8 mouse cellular contexts compared by ENCODE assay signal in the genomic region with DNA sequence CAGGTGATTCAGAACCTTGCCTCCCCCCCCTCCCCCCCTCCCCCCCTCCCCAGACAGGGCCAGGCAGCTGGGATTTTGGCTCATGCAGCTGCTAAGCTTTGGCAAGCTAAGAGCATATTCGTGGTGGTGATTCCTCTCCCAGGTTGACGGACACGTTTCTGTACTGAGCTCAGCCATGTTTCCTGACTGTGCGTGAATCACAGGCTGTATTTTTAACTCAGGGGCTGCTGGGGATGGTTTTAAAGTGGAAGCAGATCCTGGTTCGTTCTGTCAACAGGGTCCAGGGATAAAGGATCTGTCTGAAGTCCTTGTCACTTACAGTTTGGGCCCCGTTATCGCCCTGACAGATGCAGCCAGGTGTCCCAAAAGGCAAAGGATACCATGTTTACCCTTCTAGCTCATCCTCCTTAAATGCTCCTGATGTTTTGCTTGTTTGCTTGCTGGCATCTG. TPM values are rescaled to one million over a fixed set of nuclear protein-coding genes. Genes with fewer than 3 reads are reported as not detected.
DNase-seq lines count a peak whose midpoint lies in the region; ATAC-seq and TF ChIP-seq lines count a peak whose summit lies in the region.

No protein-coding gene starts in this region.

- no peaks in the 10 kb centered on the region for H3K9me3 ChIP-seq in embryonic facial prominence, embryonic 12.5 days
- no peaks in the 10 kb centered on the region for H3K9me3 ChIP-seq in intestine, embryonic 14.5 days (ENCODE audit: control insufficient read depth, low read length)

- H3K4me1 ChIP-seq in embryonic facial prominence, embryonic 12.5 days, result peaks cover 86% of the 10 kb centered on the region
- H3K4me1 ChIP-seq in intestine, embryonic 14.5 days (replicated peaks; ENCODE audit: control insufficient read depth, insufficient read depth, low read length), result peaks cover 84% of the 10 kb centered on the region
- H3K4me1 ChIP-seq in olfactory bulb, adult 2 months (ENCODE audit: control insufficient read depth, insufficient read depth, low read length), result peaks cover 57% of the 10 kb centered on the region

- no peaks in the 10 kb centered on the region for H3K27me3 ChIP-seq in embryonic facial prominence, embryonic 12.5 days
- no peaks in the 10 kb centered on the region for H3K27me3 ChIP-seq in intestine, embryonic 14.5 days (replicated peaks; ENCODE audit: control insufficient read depth, insufficient read depth, low read length)

- ATAC-seq in embryonic facial prominence, embryonic 12.5 days (ENCODE audit: insufficient number of reproducible peaks, insufficient read depth, low FRiP score, low TSS enrichment), result no peak
- no peak for ATAC-seq in intestine, embryonic 14.5 days (replicated peaks; ENCODE audit: low FRiP score, low TSS enrichment, low read depth)

- TF ChIP-seq POLR2A in olfactory bulb, adult 2 months (IDR thresholded peaks at IDR 0.05; ENCODE audit: insufficient read depth, low read depth, low read length), result no peak

- H3K9ac ChIP-seq in embryonic facial prominence, embryonic 12.5 days, result no peak overlapping the region; the same call in 1 of the 2 replicates
- H3K9ac ChIP-seq in intestine, embryonic 14.5 days (ENCODE audit: low read length), result no peak overlapping the region

- peak overlapping the region; percentile 54 for H3K4me2 ChIP-seq in embryonic facial prominence, embryonic 12.5 days (replicated peaks)
- H3K4me2 ChIP-seq in intestine, embryonic 14.5 days (ENCODE audit: low read length), result no peak overlapping the region

- H3K27ac ChIP-seq in embryonic facial prominence, embryonic 12.5 days, result peak overlapping the region; percentile 99
- H3K27ac ChIP-seq in intestine, embryonic 14.5 days (ENCODE audit: low read depth), result peak overlapping the region; percentile 98
- peak overlapping the region; percentile 100 for H3K27ac ChIP-seq in olfactory bulb, adult 2 months (ENCODE audit: insufficient read depth, low read depth, low read length)

- H3K36me3 ChIP-seq in embryonic facial prominence, embryonic 12.5 days, result no peaks in the 10 kb centered on the region
- H3K36me3 ChIP-seq in intestine, embryonic 14.5 days (ENCODE audit: control insufficient read depth, insufficient read depth, low read length), result no peaks in the 10 kb centered on the region

- peak; percentile 97 for DNase-seq in heart, adult 11 months
- DNase-seq in heart, adult 9 months (ENCODE audit: low spot score in 2 of 2), result no peak
- peak; percentile 41 for DNase-seq in 416B (ENCODE audit: low read depth)
- DNase-seq in intestine, embryonic 14.5 days (ENCODE audit: low spot score), result no peak
- no peak for DNase-seq in T-cell, adult 2 months (ENCODE audit: low spot score)
- DNase-seq in retina, postnatal 1 day, result no peak

- H3K4me3 ChIP-seq in embryonic facial prominence, embryonic 12.5 days, result no peak overlapping the region
- no peak overlapping the region for H3K4me3 ChIP-seq in intestine, embryonic 14.5 days (ENCODE audit: low read depth, low read length)
- peak overlapping the region; percentile 9; the same call in 1 of the 2 replicates for H3K4me3 ChIP-seq in olfactory bulb, adult 2 months (ENCODE audit: insufficient read depth, low read depth, low read length)

- TF ChIP-seq CTCF in olfactory bulb, adult 2 months (IDR thresholded peaks at IDR 0.05; ENCODE audit: insufficient read depth, low read depth, low read length), result no peak

- 15% methylated on average over 7 of the region's 7 CpGs for WGBS in embryonic facial prominence, embryonic 12.5 days
- 19% methylated on average over 7 of the region's 7 CpGs for WGBS in intestine, embryonic 14.5 days
- 4% methylated on average over 7 of the region's 7 CpGs for WGBS in olfactory bulb, adult 2 months

RNA-seq across cellular contexts. Expression of gene Irf2bpl, which starts 11.9 kb away (rescaled TPM):
- 53.9 and 59.2 TPM in 2 replicates for polyA plus RNA-seq in embryonic facial prominence, embryonic 12.5 days (2016; fragmentation: Nextera tagmentation; extraction: Ambion mirVana)
- polyA plus RNA-seq in intestine, embryonic 14.5 days (2014; fragmentation: Nextera tagmentation; extraction: Ambion mirVana), result 16.3 and 18.4 TPM in 2 replicates
- polyA plus RNA-seq in olfactory bulb, adult 2 months (2012; ENCODE audit: insufficient read depth, insufficient read length, low replicate concordance, missing spikeins), result not detected in 2 replicates

RNA-seq across cellular contexts. Expression of gene Cipc, which starts 50.4 kb away (rescaled TPM):
- 29.2 and 31.9 TPM in 2 replicates for polyA plus RNA-seq in embryonic facial prominence, embryonic 12.5 days (2016; fragmentation: Nextera tagmentation; extraction: Ambion mirVana)
- polyA plus RNA-seq in intestine, embryonic 14.5 days (2014; fragmentation: Nextera tagmentation; extraction: Ambion mirVana), result 16.3 and 16.9 TPM in 2 replicates
- 112 TPM in 1 of 2 replicates, not detected in the other for polyA plus RNA-seq in olfactory bulb, adult 2 months (2012; ENCODE audit: insufficient read depth, insufficient read length, low replicate concordance, missing spikeins)

Comparison
In these comparisons a context has a peak if more than half of its experiments do, and no peak if none do; other contexts are left out.
1. DNase-seq: peak in heart, adult 11 months (single experiment) and 416B (single experiment); none in heart, adult 9 months (0 of 2), intestine, embryonic 14.5 days (single experiment), T-cell, adult 2 months (single experiment) and retina, postnatal 1 day (single experiment).
2. RNA of gene Irf2bpl, which starts 11.9 kb away (polyA plus RNA-seq): 53.9 to 59.2 TPM in embryonic facial prominence, embryonic 12.5 days and 16.3 to 18.4 TPM in intestine, embryonic 14.5 days; not detected in olfactory bulb, adult 2 months; every median in the first group is over 10 times any median in the second.
3. Peak in every context shown above with its lines, with median percentiles within 50 percentile points of each other: H3K27ac ChIP-seq.